Mouse (Mus musculus): ENCODE data around the gene Rilp.
"Not testable (repeated sequence)": the region's sequence is repeated elsewhere in the genome, so short reads cannot be mapped to it uniquely, and the experiment has no call there.

Gene Rilp

GRCm38 (mm10) chr11:75533314-75534015 is 23.6 kb downstream of the Rilp start:
- no peak for DNase-seq (ENCODE audit: low read depth, low spot score)

- no peak for DNase-seq (ENCODE audit: low read depth, low spot score)
Observed at GRCm38 (mm10) chr11:75534286-75535033, 24.6 kb downstream of the Rilp start.

- DNase-seq (ENCODE audit: low read depth, low spot score) = no peak
Observed at GRCm38 (mm10) chr11:75535106-75535795, 25.4 kb downstream of the Rilp start.

DNA sequence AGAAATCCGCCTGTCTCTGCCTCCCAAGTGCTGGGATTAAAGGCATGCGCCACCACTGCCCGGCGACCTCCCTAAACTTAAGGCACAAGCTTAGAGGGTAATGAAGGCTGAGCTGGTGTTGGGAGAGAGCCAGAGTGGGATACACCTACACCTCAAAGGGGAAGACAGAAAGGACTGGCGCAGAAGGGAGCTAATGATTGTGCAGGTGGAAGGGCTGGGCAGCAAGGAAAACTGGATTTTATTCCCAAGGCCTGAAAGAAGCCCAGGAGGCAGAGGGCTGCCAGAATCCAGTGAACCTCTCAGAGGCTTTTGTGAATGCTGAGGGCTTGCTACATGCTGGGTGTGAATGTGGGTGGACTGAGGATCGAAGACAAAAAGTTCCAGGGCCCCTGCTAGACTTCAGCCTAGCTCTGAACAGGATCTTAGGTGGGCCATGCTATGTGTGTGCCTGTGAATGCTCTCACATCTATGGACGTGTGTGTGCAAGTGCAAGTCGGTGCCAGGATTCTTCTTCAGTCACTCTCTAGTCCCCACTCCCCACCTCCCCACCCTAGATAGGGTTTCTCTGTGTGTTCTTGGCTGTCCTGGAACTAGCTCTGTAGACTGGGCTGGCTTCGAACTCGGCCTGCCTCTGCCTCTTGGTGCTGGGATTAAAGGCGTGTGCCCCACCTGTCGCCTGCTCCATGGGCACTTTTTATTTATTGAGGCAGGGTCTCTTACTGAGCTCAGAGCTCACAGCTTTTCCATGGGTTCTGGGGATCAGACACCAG is 26.5 kb downstream of the Rilp start:
- no peak for DNase-seq (ENCODE audit: low read depth, low spot score)

DNA sequence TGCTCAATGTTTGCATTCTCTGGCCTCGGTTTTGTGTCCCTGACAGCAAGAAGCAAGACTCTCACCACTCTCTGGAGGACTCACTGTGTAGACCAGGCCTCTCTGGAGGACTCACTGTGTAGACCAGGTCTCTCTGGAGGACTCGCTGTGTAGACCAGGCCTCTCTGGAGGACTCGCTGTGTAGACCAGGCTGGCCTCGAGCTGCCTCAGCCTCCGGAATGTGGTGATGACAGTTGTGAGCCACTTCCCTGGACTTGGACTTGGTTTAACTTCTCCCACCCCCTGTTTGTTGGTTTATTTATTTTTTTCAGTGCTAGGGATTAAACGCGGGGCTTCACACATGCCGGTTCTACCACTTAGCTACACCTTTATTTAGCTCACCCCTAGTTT is 27.1 kb downstream of the Rilp start:
- no peak for DNase-seq (ENCODE audit: low read depth, low spot score)

GRCm38 (mm10) chr11:75537491-75538183 is 27.7 kb downstream of the Rilp start:
- no peak for DNase-seq (ENCODE audit: low read depth, low spot score)

DNA sequence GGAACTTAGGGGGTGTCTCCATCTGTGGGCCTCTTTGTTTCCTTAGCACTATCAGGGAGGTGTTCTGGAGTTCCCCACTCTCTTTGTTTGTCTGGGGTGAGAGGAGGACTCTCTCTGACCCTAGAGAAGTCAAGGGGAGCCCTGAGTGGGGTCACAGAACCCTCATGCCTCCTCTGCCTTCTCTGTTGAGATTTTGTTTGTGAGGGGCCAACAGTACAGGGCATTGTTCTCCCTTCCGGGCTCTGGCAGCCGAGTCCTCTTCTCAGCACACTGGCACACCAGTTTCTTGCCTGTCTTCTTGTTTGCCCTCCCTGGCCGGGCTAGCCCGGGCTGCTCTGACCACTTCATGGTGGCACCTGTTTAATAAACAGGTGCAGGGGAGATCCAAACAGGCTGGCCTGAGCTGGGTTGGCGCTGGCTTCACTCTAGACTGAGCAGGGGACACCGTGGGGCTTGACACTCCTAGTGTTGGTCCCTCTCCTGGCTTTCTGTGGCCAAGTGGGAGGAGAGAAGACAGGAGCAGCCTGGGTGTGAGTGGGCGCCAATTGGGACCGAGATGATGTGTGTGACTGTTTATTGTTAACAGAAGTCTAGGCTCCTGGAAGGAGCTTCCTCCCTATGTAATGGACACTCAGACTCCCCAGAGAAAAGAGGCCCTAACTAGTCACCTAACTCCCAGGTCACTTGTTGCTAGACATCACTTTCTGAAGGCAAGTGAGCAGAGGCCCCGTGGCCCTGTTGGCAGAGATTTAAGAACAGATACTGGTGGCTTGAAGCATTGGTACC is 28.5 kb downstream of the Rilp start:
- DNase-seq (ENCODE audit: low read depth, low spot score) = no peak

GRCm38 (mm10) chr11:75538970-75539299 is 29.0 kb downstream of the Rilp start:
- DNase-seq (ENCODE audit: low read depth, low spot score) = no peak

- DNase-seq (ENCODE audit: low read depth, low spot score) = no peak
Observed at GRCm38 (mm10) chr11:75540209-75540608, 30.3 kb downstream of the Rilp start.

DNA sequence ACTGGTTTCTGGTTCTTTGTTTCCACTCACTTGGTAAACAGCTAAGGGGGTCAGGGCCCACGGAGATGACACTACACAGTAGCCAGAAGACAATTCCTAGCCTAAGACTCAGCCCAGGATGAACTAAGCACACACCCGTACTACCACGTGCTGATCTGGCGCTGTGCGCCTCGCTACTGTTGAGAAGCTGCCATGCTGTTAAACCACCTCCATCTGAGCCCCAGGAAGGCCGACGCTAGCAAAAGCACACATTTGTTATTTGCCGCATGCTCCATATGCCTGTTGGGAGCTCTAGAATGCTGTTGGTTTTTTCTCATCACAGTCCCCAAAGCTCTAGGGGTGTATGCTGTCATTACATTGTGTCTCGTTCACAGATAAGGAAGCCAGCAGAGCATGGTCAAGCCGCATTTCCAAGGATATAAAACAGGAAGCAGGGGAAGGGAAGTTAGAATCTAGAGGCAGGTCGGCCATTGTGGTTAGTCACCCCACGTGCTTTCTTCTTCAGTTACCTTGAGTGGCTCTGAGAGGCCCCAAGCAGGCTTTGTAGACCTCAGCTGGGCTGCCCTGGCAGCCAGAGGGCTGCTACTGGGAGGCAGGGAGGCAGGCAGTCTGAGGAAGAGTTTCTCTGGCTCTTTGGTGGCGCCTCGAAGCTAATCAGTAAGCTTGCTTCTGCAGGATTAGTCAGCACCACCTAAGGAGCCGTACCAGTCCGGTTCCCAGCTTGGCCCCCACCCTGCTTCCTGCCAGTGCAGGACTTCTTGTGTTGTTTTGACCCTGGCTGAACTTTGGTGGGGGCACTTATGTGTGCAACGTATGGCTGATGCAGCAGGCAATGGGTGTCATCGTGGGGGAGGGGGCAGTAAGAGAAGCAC is 31.1 kb downstream of the Rilp start:
- no peak for DNase-seq (ENCODE audit: low read depth, low spot score)

- no peak for DNase-seq (ENCODE audit: low read depth, low spot score)
Observed at GRCm38 (mm10) chr11:75544713-75545112, 34.8 kb downstream of the Rilp start.

DNA sequence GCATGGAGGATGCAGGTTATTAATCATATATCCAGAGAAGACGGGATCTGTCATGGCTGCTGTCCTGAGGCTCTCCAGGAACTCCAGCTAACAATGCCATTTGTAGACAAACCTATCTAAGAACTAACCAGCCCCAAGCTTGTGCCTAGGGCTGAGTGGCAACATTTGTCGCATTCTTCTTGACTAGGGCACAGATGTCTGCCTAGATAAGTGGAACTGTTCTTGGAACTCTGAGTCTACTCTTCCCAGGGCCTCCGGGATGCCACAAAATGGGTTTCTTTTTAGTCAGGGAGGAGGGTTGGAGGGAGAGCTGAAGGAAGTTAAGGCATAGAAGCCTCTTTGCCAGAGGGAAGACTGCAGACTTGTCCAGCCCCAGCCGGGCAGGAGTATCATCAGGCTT is 36.2 kb downstream of the Rilp start:
- DNase-seq (ENCODE audit: low read depth, low spot score) = no peak

- DNase-seq (ENCODE audit: low read depth, low spot score) = no peak
Observed at GRCm38 (mm10) chr11:75549658-75550111, 39.8 kb downstream of the Rilp start.

DNA sequence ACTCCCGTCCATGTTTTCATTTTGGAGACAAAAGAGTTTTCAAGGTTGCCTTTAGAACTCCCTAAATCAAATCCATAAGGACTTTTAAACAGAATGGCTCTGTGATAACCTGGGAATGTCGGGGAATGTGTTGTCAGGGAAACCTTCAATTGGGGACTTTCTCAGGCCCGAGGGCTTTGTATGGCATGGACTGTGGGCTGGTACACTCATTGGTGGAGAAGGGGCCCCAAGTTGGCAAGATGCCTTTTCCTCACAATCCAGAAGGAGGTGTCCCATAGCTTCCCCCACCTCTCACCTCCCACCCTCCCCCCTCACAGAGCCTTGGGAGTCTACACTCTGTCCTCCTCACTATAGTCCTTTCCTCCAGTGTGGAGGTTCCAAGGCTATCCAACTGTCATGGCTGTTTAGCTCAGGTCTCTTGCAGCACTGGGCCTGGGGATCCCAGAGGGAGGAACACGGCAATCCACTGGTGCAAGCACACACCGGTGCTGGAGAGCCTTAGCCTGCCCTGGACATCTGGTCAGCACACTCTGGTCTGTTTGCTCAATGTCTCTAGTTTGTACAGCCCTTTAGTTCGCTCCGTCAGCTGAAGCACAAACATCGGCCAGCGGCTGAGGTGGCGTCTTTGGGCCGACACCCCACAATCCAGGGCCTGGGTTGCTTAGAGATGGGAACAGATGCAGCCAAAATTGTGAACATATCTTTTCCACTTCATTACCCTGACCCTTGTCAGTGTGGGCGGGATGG is 40.5 kb downstream of the Rilp start:
- no peak for DNase-seq (ENCODE audit: low read depth, low spot score)

- no peak for DNase-seq (ENCODE audit: low read depth, low spot score)
Observed at GRCm38 (mm10) chr11:75551321-75551720, 41.4 kb downstream of the Rilp start.

DNA sequence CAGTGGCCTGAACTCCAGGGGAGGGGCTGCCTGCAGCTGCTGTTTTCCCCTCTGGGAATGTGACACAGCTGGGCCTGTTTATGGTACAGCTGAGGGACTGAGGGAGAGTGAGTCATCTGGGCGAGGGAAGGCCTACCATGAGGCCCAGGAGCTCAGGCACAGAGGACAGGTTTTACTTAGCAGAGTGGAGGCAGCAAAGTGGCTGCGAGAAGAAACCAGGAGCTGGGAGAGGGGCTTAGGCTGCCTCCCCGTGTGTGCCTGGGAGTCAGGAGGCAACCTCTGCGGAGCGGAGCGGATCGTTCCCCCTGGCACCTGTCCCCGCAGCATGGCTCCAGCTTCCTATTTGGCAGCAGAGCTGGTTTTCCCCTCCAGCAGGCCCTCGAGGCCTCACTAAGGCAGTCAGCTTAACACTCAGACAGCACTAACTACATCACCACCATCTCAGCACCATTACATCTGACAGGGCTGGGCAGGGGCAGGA is 42.1 kb downstream of the Rilp start:
- DNase-seq (ENCODE audit: low read depth, low spot score) = no peak

GRCm38 (mm10) chr11:75552906-75553482 is 43.1 kb downstream of the Rilp start:
- no peak for DNase-seq (ENCODE audit: low read depth, low spot score)

- not testable (repeated sequence) for DNase-seq (ENCODE audit: low read depth, low spot score)
Observed at GRCm38 (mm10) chr11:75556006-75556405, 46.1 kb downstream of the Rilp start.

Data from c-Kit-negative CD71-positive TER-119-positive erythroid progenitor cells, embryonic 14.5 days (primary cell).